Mouse (Mus musculus): ENCODE results near the gene Ano6. TPM values are rescaled to one million over a fixed set of nuclear protein-coding genes. Genes with fewer than 3 reads are reported as not detected.

Ano6 gene
- polyA plus RNA-seq, 1 experiment from 2014 or later: 54.2 TPM

DNA sequence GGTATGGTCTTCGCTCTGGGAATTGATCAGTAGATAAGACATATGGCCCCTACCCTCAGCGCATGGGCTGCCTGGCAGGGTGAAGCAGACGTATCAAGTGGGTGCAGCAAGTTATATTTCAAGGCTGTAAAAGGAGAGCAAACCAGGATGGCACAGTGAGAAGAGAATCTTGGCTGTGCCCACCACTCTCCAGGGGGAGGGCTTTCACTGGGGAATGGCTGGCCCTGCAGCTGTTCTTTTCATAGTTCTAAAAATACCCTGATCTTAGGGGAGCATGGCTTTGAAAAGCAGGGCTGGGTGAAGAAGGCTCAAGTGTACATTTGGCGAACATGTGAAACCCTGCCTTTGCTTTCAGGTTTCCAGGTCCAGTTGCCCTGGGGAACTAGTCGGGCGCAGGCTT lies 11.5 kb downstream of the Ano6 start:
- no peak; the same call in 1 of the 2 replicates for ATAC-seq (ENCODE audit: low FRiP score, low read depth)
- H3K4me1 ChIP-seq: peaks cover 40% of the 10 kb centered on the region
- WGBS: 87% methylated on average over 6 of the region's 6 CpGs

DNA sequence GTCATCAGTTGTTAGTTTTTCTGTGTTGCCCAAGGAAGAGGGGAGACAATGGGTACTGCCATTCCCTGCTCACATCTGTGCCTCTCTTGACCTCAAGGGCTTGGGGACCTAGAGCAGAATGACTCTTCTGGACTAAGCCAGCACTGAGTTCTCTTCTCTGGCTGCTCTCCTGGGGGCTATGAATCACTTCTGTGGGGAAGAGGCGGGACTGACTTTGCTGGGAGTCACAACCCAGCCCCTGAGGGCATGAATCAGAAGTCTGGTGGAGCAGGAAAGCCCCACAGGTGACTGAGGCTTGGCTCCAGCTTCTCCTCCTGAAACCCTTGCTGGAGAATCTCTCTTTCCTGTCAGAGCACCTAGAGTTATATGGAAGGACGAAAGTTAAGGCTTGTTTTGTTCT lies 12.1 kb downstream of the Ano6 start:
- Histone ChIP-seq H3K4me3 (no peak overlapping the region), H3K9me3 (no peaks in the 10 kb centered on the region), H3K27ac (0 out of 2 replicates have a peak overlapping the region, but pooled peaks have one; percentile 33), H3K4me2 (replicated peaks) (0 out of 2 replicates have a peak overlapping the region, but pooled peaks have one; percentile 9), H3K9ac (no peak overlapping the region), H3K4me1 (peaks cover 37% of the 10 kb centered on the region), H3K27me3 (no peaks in the 10 kb centered on the region), H3K36me3 (peaks cover 18% of the 10 kb centered on the region)
- no peak for ATAC-seq (ENCODE audit: low FRiP score, low read depth)
- WGBS: 68% methylated on average over 2 of the region's 2 CpGs

More for the DNA sequence above, 11.5 kb downstream of the Ano6 start:
- Histone ChIP-seq H3K27me3 (no peaks in the 10 kb centered on the region), H3K4me2 (replicated peaks) (no peak overlapping the region), H3K9me3 (no peaks in the 10 kb centered on the region), H3K36me3 (peaks cover 21% of the 10 kb centered on the region), H3K9ac (no peak overlapping the region), H3K4me3 (no peak overlapping the region), H3K27ac (no peak overlapping the region)

DNA sequence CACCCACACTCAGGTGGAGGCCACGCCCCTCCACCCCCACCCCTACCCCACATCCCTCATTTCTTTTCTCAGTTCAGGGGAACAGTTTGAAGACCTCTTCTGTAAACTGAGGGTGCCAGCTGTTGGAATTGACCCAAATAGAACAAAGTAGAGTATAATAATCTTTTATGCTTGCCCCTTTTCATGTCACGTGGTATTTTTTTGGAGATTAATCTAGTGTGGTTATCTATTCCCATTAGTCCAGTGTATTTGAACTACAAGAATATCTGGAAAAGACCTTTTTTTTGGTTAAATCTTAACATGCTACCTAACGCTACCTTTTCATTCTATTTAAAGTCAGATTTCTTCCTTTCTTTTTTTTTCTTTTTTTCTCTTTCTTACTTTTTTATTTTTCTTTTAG lies 12.8 kb downstream of the Ano6 start:
- Histone ChIP-seq H3K9ac (no peak overlapping the region), H3K27ac (no peak overlapping the region), H3K9me3 (no peaks in the 10 kb centered on the region), H3K4me1 (peaks cover 37% of the 10 kb centered on the region), H3K27me3 (no peaks in the 10 kb centered on the region), H3K36me3 (peaks cover 16% of the 10 kb centered on the region), H3K4me2 (replicated peaks) (no peak overlapping the region), H3K4me3 (no peak overlapping the region)
- 89% methylated on average over 3 of the region's 3 CpGs for WGBS
- no peak for ATAC-seq (ENCODE audit: low FRiP score, low read depth)

DNA sequence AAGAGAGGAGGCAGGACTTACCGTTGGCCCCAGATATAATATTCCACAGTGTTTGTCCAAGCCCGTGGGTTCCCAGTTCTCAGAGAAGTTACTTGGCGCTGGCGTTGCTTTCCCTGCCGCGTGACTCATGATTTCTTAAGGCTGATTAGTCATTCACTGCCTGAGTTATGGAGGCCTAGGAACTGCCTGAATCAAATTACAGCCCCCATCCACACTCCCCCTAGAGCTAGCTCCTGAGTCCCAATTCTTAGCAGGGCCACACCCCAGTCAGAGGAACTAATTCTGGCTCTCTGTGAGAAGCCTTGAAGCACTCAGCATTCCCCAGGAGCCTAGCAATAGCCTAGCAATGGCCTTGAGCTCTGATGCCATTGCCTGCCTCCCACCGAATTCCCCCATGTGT lies 13.6 kb downstream of the Ano6 start:
- peak overlapping the region; percentile 52 for H3K27ac ChIP-seq
- H3K4me1 ChIP-seq: peaks cover 43% of the 10 kb centered on the region
- peaks cover 8% of the 10 kb centered on the region for H3K36me3 ChIP-seq
- H3K9ac ChIP-seq: no peak overlapping the region
- WGBS: 23% methylated on average over 7 of the region's 7 CpGs
- H3K27me3 ChIP-seq: no peaks in the 10 kb centered on the region
- peak; percentile 70 for ATAC-seq (ENCODE audit: low FRiP score, low read depth)
- H3K9me3 ChIP-seq: no peaks in the 10 kb centered on the region
- H3K4me2 ChIP-seq (replicated peaks): peak overlapping the region; percentile 33; the same call in 1 of the 2 replicates
- H3K4me3 ChIP-seq: no peak overlapping the region

DNA sequence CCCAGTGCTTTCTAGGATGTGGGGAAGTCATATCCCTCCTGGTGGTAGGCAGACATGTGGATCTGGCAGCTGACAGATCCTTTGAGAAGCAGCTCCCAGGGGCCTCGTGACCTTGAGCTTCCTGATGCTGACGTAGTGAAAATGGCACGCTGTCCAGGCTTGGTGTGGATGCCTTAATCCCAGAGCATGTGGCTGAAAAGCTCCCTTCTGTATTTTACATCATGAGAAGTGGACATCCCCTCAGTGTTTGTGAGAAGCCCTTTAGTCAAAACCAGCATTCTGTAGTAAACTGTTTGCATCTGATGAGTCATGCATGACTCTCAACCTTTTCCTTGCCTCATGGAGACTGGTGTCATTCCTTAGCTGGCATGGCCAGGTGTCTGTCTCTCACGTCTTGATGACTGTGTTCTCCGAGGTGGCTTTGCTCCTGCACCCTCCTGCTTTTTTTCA lies 14.4 kb downstream of the Ano6 start:
- Histone ChIP-seq H3K27ac (peak overlapping the region; percentile 52; the same call in 1 of the 2 replicates), H3K36me3 (peaks cover 5% of the 10 kb centered on the region), H3K4me3 (no peak overlapping the region), H3K4me1 (peaks cover 45% of the 10 kb centered on the region), H3K9ac (no peak overlapping the region), H3K27me3 (no peaks in the 10 kb centered on the region), H3K4me2 (replicated peaks) (peak overlapping the region; percentile 33; the same call in 1 of the 2 replicates), H3K9me3 (no peaks in the 10 kb centered on the region)
- ATAC-seq (ENCODE audit: low FRiP score, low read depth): no peak
- 50% methylated on average over 5 of the region's 5 CpGs for WGBS

DNA sequence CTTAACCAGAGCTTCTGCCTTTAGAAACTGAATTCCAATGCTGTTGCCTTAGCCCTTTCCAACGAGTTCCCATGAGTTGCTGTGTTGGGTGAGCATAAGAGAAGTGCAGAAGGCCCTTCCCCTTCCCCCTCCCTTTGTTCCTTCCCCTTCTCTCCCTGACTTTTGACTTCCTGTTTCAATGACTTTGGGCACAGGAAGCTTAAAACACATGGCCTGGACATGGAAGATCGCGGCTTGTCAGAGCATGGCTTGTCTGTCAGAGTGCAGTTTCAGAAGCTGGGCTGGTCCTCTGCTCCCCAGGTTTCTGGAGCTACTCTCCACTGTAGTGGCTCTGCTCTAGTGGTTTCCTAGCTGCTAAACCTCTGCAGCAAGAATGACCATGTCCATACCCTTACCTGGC lies 17.3 kb downstream of the Ano6 start:
- 85% methylated on average over 3 of the region's 3 CpGs for WGBS
- no peaks in the 10 kb centered on the region for H3K9me3 ChIP-seq
- no peak for ATAC-seq (ENCODE audit: low FRiP score, low read depth)

DNA sequence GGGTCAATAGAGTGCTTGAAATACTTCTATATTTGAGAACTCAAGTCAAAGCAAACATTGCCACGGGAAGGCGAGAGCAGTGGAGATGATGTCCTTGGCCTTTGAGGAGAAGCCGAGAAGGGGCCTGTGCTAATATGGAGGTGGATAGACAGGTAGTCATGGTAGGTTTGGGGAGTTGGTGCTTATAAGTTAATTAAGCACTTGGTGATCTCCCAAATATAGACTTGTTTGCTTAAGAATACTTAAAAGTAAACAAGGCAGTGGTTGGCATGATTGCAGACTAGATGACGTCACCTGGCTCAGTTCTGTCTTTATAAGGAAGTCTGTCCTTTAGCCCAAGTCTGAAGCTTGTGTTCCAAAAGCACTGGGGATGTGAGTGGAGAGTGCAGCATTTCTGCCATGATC lies 19.7 kb downstream of the Ano6 start:
- 81% methylated on average over 4 of the region's 4 CpGs for WGBS
- peaks cover 15% of the 10 kb centered on the region for H3K4me1 ChIP-seq
- H3K27ac ChIP-seq: no peak overlapping the region

More for the DNA sequence above, 17.3 kb downstream of the Ano6 start:
- H3K4me3 ChIP-seq: no peak overlapping the region
- peaks cover 38% of the 10 kb centered on the region for H3K4me1 ChIP-seq
- H3K36me3 ChIP-seq: peaks cover 15% of the 10 kb centered on the region
- H3K9ac ChIP-seq: no peak overlapping the region
- H3K27me3 ChIP-seq: no peaks in the 10 kb centered on the region
- no peak overlapping the region for H3K27ac ChIP-seq
- H3K4me2 ChIP-seq (replicated peaks): no peak overlapping the region

DNA sequence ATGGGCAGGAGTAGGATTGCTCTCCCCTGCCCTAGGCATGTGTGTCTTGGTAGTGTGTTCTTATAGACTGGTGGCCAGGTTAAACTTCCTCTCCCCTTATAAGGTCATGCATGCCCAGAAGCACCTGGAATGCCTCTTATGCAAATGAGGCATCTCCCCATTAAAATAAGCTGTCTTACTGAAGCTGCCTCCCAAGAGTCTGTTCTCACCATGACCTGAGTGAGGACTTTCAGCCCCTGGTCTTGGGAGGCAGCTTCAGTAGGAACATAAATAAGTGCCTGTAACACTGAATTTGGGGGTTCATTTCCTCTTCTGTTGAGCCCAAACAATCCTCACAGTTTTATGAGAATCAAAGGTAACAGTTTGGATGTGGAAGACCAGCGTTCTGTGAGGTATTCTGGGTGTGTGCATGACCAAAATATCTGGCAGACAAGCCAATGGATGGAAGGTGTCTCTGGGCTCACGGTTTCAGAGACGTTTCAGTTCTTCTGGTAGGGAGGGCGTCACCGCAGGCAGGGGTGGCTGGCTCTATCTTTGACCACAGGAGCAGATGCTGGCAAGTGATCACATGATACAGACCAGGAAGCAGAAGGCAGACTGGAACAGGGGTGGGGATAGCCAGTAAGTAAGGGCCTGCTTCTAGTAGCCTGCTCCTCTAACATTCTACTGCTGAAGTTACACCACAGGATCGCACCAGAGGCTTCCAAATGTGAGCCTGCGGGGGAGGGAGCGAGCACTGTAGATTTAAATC lies 22.4 kb downstream of the Ano6 start:
- Histone ChIP-seq H3K36me3 (peaks cover 18% of the 10 kb centered on the region), H3K9ac (no peak overlapping the region), H3K4me1 (peaks cover 17% of the 10 kb centered on the region), H3K9me3 (no peaks in the 10 kb centered on the region), H3K27ac (no peak overlapping the region), H3K27me3 (no peaks in the 10 kb centered on the region), H3K4me3 (no peak overlapping the region), H3K4me2 (replicated peaks) (no peak overlapping the region)
- 89% methylated on average over 8 of the region's 8 CpGs for WGBS
- no peak for ATAC-seq (ENCODE audit: low FRiP score, low read depth)

More for the DNA sequence above, 19.7 kb downstream of the Ano6 start:
- H3K9me3 ChIP-seq: no peaks in the 10 kb centered on the region
- no peak overlapping the region for H3K4me2 ChIP-seq (replicated peaks)
- no peaks in the 10 kb centered on the region for H3K27me3 ChIP-seq
- no peak overlapping the region for H3K4me3 ChIP-seq
- ATAC-seq (ENCODE audit: low FRiP score, low read depth): no peak
- no peak overlapping the region for H3K9ac ChIP-seq
- H3K36me3 ChIP-seq: peaks cover 18% of the 10 kb centered on the region

DNA sequence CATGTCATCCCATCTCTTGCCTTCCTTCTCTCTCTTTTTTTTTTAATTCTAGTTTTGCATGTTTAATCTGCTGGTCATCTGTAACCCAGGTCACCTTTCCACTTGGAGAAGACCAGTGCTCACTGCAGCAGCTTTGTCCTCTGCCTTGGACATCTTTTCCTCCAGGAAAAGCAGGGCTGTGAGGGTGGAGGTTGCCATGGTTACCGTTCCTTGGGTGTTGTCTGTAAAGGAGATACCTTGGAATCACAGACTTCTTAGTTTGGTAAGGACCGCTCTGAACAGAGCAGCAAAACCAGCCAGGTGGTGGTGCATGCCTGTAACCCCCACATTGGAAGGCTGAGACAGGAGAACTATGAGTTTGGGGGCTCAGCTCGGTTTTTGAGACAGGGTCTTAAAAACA lies 26.9 kb downstream of the Ano6 start:
- H3K4me1 ChIP-seq: peaks cover 17% of the 10 kb centered on the region
- no peak overlapping the region for H3K27ac ChIP-seq
- peaks cover 7% of the 10 kb centered on the region for H3K36me3 ChIP-seq
- H3K4me2 ChIP-seq (replicated peaks): no peak overlapping the region
- no peak overlapping the region for H3K9ac ChIP-seq
- H3K4me3 ChIP-seq: no peak overlapping the region
- WGBS: 83% methylated on average over 3 of the region's 3 CpGs
- H3K9me3 ChIP-seq: no peaks in the 10 kb centered on the region
- no peak for ATAC-seq (ENCODE audit: low FRiP score, low read depth)
- H3K27me3 ChIP-seq: no peaks in the 10 kb centered on the region

DNA sequence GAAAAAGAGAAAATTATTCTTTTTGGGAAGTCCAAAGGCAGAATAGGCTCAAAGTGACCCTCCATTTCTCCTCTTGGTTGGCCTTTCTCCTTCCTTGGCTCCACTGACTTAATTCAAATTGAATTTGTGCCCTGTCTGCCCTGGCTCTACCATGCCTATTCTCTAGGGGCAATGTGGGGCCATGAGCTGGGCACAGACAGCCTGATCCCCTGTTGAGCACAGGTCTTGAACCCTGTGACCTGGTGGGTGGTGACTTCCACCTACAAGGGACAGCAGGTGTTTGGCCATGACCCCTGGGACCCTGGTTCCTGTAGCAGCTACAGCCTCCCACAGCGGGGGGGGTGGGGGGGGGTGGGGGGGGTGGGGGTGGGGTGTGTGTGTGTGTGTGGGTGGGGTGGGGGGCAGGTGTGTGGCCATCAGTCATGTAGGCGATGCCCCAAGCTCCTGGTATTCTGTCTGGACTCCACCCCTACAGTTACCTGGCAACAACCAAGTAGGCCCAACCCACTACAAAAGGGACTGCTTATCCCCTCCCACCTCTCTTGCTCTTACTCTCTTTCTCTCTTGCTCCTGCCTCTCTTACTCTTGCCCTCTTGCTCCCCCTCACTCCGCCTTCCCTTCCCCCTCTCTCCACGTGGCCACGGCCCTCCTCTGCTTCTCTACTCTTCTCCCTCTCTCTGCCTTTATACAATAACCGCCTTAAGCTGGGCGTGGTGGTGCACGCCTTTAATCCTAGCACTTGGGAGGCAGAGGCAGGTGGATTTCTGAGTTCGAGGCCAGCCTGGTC lies 28.8 kb downstream of the Ano6 start:
- no peak for ATAC-seq (ENCODE audit: low FRiP score, low read depth)
- Histone ChIP-seq H3K27me3 (no peaks in the 10 kb centered on the region), H3K4me1 (peaks cover 27% of the 10 kb centered on the region), H3K27ac (no peak overlapping the region), H3K4me3 (no peak overlapping the region), H3K9ac (no peak overlapping the region), H3K9me3 (no peaks in the 10 kb centered on the region), H3K4me2 (replicated peaks) (no peak overlapping the region), H3K36me3 (no peaks in the 10 kb centered on the region)
- WGBS: 89% methylated on average over 7 of the region's 9 CpGs

DNA sequence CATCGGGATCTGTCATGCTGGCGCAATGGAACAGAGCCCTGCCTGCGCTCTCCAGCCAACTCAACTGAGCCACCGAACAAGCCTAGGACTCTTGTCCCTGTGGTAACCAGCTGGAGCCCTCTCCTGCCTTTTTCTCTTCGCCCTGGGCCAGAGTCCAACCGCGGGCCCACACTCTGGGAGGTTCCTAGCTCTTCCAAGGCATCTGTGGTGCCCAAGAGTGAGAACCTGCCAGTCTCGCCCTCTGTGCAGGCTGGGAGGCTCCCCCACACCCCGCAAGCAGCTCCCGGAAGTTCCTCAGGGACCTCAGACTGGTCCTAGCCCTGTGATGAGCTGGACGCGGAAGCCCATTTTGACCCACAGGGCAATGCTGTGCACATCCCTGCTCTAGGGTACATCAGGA lies 29.5 kb downstream of the Ano6 start:
- Histone ChIP-seq H3K36me3 (peaks cover 6% of the 10 kb centered on the region; the same call in 1 of the 2 replicates), H3K4me1 (peaks cover 27% of the 10 kb centered on the region), H3K4me2 (replicated peaks) (no peak overlapping the region), H3K9me3 (no peaks in the 10 kb centered on the region), H3K27ac (no peak overlapping the region), H3K27me3 (no peaks in the 10 kb centered on the region), H3K9ac (no peak overlapping the region; the same call in 1 of the 2 replicates), H3K4me3 (no peak overlapping the region)
- no peak for ATAC-seq (ENCODE audit: low FRiP score, low read depth)
- 92% methylated on average over 12 of the region's 12 CpGs for WGBS

DNA sequence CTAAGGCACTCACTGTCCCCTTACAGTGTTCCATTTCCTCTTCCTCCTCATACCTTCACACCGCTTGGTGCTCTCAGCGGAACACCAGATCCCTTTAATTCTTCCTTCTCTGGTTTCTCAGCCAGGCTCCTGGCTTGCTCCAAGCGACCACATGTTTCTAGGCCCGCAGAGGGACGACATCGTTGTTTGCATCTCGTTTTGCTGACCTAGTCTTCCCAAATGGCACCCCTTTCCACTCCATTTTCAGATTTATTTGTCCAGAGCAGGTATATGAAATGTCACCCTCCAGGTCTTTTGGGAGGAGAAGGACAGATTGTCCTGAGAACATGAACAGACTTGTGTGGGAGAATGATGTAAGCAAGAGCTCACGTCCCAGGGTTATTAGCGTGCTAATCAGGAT lies 30.0 kb downstream of the Ano6 start:
- peaks cover 10% of the 10 kb centered on the region for H3K36me3 ChIP-seq
- no peak overlapping the region for H3K4me3 ChIP-seq
- ATAC-seq (ENCODE audit: low FRiP score, low read depth): no peak
- H3K27me3 ChIP-seq: no peaks in the 10 kb centered on the region
- H3K4me1 ChIP-seq: peaks cover 27% of the 10 kb centered on the region
- H3K9ac ChIP-seq: no peak overlapping the region
- no peaks in the 10 kb centered on the region for H3K9me3 ChIP-seq
- H3K4me2 ChIP-seq (replicated peaks): no peak overlapping the region
- WGBS: 68% methylated on average over 9 of the region's 9 CpGs
- no peak overlapping the region for H3K27ac ChIP-seq

All from limb, embryonic 13.5 days (tissue).